Mouse (Mus musculus): ENCODE measurements around the gene Pitpna. TPM values are rescaled to one million over a fixed set of nuclear protein-coding genes. Genes with fewer than 3 reads are reported as not detected.

Gene Pitpna
- total and polyA plus RNA-seq, 3 experiments, result 67.8 to 709 (median 194) TPM

DNA sequence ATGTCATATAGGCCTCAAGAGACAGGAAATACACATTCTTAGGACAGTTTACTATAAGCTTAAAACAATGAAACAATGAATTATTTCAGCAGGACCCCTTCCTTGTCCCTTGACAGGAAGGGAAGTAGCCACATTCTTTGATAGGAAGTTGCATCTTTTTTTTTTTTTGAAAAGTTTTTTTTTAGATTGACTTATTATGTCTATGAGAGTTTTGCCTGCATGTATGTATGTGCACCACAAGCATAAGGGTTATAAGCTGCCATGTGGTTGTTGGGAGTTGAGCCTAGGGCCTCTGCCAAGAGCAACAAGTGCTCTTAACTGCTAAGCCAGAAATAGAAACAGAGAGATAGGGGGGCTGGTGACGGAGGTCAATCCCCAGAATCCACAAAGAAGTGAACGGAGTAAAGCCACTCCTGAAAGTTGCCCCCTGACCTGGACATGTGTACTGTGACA is 36.2 kb downstream of the Pitpna start (continued):
- no peak for TF ChIP-seq TBP (IDR thresholded peaks at IDR 0.05; ENCODE audit: low read depth, low read length)
- no peak for TF ChIP-seq HCFC1 (IDR thresholded peaks at IDR 0.05; ENCODE audit: low read depth, low read length)

DNA sequence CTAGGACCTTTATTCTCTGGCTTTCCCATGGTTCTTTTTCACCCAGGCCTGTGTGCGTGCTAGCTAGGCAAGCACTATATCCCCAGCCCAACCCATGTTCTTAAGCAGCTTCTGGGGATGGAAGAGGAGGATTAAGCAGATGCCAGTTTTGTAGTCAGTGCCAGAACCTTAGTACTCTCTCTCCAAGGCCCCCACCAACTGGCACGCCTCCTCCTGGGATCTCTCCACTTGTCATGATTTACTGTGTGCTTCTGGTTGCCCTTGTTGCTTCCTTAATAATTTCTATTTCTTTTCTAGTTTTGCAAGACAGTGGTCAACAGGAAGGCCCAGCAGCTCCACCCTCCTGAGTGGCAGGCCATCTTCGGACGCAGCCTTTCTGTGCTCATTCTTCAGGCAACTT is 37.9 kb downstream of the Pitpna start:
- H3K4me3 ChIP-seq (ENCODE audit: control insufficient read depth in 1 of 2, insufficient read depth in 1 of 2, low read depth in 2 of 2, low read length in 2 of 2), result no peak overlapping the region
- H3K9ac ChIP-seq (ENCODE audit: control insufficient read depth, low read depth, low read length, poor library complexity, severe bottlenecking), result no peak overlapping the region
- H3K27me3 ChIP-seq (ENCODE audit: control insufficient read depth in 1 of 2, insufficient read depth in 2 of 2, low read length in 2 of 2), result no peaks in the 10 kb centered on the region
- peaks cover 23 to 25% of the 10 kb centered on the region in 2 experiments for H3K4me1 ChIP-seq (ENCODE audit: control insufficient read depth in 1 of 2, insufficient read depth in 2 of 2, low read length in 2 of 2)
- no peak for DNase-seq (ENCODE audit: low read depth, low spot score)
- H3K27ac ChIP-seq (ENCODE audit: control insufficient read depth, low read depth, low read length), result no peak overlapping the region
- no peaks in the 10 kb centered on the region; the same call in 1 of the 2 replicates for H3K79me2 ChIP-seq (ENCODE audit: control insufficient read depth, insufficient read depth, low read length, poor library complexity)
- TF ChIP-seq KAT2A (conservative IDR thresholded peaks at IDR 0.05; ENCODE audit: low read depth, low read length) (no peak), TCF12 (IDR thresholded peaks at IDR 0.05; ENCODE audit: low read depth, low read length) (no peak)
- peaks cover 7 to 34% of the 10 kb centered on the region in 2 experiments for H3K36me3 ChIP-seq (ENCODE audit: control insufficient read depth in 1 of 2, insufficient read depth in 2 of 2, low read length in 2 of 2)
- H3K9me3 ChIP-seq (replicated peaks; ENCODE audit: insufficient read depth, low read length), result no peaks in the 10 kb centered on the region

DNA sequence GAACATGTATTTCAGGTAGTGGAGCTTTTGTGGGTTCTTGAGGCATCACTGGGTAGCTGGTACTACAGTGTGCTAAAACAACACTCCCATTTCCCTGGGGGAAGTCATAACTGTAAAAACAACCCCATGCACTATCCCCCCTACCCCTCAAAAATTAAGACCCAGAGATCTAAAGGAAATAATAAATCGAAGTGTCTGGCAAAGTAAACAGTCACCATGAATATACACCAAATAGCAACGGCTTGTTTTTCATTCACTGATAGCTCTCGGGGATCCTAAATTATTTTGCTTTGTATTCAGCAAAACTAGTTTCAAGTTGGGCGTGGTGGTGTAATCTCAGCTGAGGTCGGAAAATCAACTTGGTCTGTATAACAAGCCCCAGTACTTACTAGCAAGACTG is 42.2 kb downstream of the Pitpna start:
- Histone ChIP-seq H3K27me3 (ENCODE audit: control insufficient read depth in 1 of 2, insufficient read depth in 2 of 2, low read length in 2 of 2) (no peaks in the 10 kb centered on the region), H3K79me2 (ENCODE audit: control insufficient read depth, insufficient read depth, low read length, poor library complexity) (no peaks in the 10 kb centered on the region; the same call in 1 of the 2 replicates), H3K9ac (ENCODE audit: control insufficient read depth, low read depth, low read length, poor library complexity, severe bottlenecking) (peak overlapping the region; percentile 83), H3K9me3 (replicated peaks; ENCODE audit: insufficient read depth, low read length) (no peaks in the 10 kb centered on the region), H3K27ac (ENCODE audit: control insufficient read depth, low read depth, low read length) (peak overlapping the region; percentile 85), H3K4me1 (ENCODE audit: control insufficient read depth in 1 of 2, insufficient read depth in 2 of 2, low read length in 2 of 2) (peaks cover 0 to 3% of the 10 kb centered on the region in 2 experiments; a peak in 2 of 4 replicates), H3K4me3 (ENCODE audit: control insufficient read depth in 1 of 2, insufficient read depth in 1 of 2, low read depth in 2 of 2, low read length in 2 of 2) (peak overlapping the region; percentile 63 to 85), H3K36me3 (ENCODE audit: control insufficient read depth in 1 of 2, insufficient read depth in 2 of 2, low read length in 2 of 2) (peaks cover 0 to 12% of the 10 kb centered on the region in 2 experiments; a peak in 3 of 4 replicates)
- no peak for DNase-seq (ENCODE audit: low read depth, low spot score)
- no peak for TF ChIP-seq ETS1 (IDR thresholded peaks at IDR 0.05; ENCODE audit: low read depth, low read length)
- TF ChIP-seq SIN3A (IDR thresholded peaks at IDR 0.05; ENCODE audit: low read length), result no peak
- no peak for TF ChIP-seq BHLHE40 (IDR thresholded peaks at IDR 0.05; ENCODE audit: borderline replicate concordance, low read depth, low read length)
- no peak for TF ChIP-seq E2F4 (IDR thresholded peaks at IDR 0.05; ENCODE audit: borderline replicate concordance, low read depth, low read length)
- TF ChIP-seq TCF12 (IDR thresholded peaks at IDR 0.05; ENCODE audit: low read depth, low read length), result no peak
- no peak for TF ChIP-seq HCFC1 (IDR thresholded peaks at IDR 0.05; ENCODE audit: low read depth, low read length)
- TF ChIP-seq USF2 (IDR thresholded peaks at IDR 0.05; ENCODE audit: borderline replicate concordance in 1 of 2, insufficient read depth in 1 of 2, low read depth in 1 of 2, low read length in 2 of 2), result no peak
- no peak for TF ChIP-seq GATA1 (IDR thresholded peaks at IDR 0.05; ENCODE audit: low read depth, low read length)
- no peak for TF ChIP-seq MAZ (IDR thresholded peaks at IDR 0.05; ENCODE audit: low read depth, low read length)
- no peak for TF ChIP-seq CHD2 (IDR thresholded peaks at IDR 0.05; ENCODE audit: low read length)
- TF ChIP-seq MYB (IDR thresholded peaks at IDR 0.05; ENCODE audit: low read depth, low read length), result no peak
- no peak for TF ChIP-seq ZC3H11A (IDR thresholded peaks at IDR 0.05; ENCODE audit: low read depth, low read length)
- no peak for TF ChIP-seq CHD1 (IDR thresholded peaks at IDR 0.05; ENCODE audit: low read depth, low read length)
- no peak for TF ChIP-seq TAL1 (IDR thresholded peaks at IDR 0.05; ENCODE audit: low read length)
- TF ChIP-seq ZKSCAN1 (IDR thresholded peaks at IDR 0.05; ENCODE audit: low read depth, low read length), result no peak
- TF ChIP-seq RCOR1 (IDR thresholded peaks at IDR 0.05; ENCODE audit: low read depth, low read length), result no peak
- TF ChIP-seq EP300 (IDR thresholded peaks at IDR 0.05; ENCODE audit: low read depth in 1 of 2, low read length in 2 of 2), result no peak
- TF ChIP-seq NELFE (IDR thresholded peaks at IDR 0.05; ENCODE audit: low read depth, low read length), result no peak
- no peak for TF ChIP-seq MAFK (IDR thresholded peaks at IDR 0.05; ENCODE audit: borderline replicate concordance, low read depth, low read length)
- no peak for TF ChIP-seq POLR2AphosphoS5 (IDR thresholded peaks at IDR 0.05; ENCODE audit: borderline replicate concordance, low read depth, low read length)

All from MEL (cell line).